In the genomic region with DNA sequence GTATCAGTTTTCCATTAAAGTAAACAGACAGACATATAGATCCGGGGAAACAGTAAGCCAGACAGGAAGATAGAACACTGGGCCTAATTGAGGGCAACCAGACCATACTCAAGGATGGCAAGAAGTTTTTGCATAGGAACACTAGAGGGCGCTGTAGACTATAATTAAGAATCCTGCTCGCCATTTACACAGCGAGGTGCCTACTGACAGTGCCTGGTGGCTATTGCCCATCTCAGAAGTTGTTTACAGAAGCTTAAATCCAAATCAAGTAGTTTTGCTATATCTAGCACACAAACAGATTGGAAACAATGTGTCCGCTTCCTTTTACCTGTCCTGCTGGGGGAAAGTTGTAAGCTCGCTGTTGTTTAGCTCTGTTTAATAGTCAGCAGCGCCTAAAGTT, we compare ENCODE assay signal across 9 mouse cellular contexts. TPM values are rescaled to one million over a fixed set of nuclear protein-coding genes. Genes with fewer than 3 reads are reported as not detected.
DNase-seq lines count a peak whose midpoint lies in the region; ATAC-seq and TF ChIP-seq lines count a peak whose summit lies in the region.
"Had no signal": no experiment of that assay in that cellular context is flagged by ENCODE, and none has a peak within 500 bp of the region (broad histone marks: within the 10 kb centered on the region; RNA-seq: fewer than 3 reads in every experiment).

No protein-coding gene starts in this region.

- no peak overlapping the region for H3K4me3 ChIP-seq in liver, embryonic 12.5 days
- no peak overlapping the region for H3K4me3 ChIP-seq in cortical plate, adult 2 months (ENCODE audit: insufficient read depth, low read length)
- H3K4me3 ChIP-seq: heart, embryonic 13.5 days had no signal

- H3K9ac ChIP-seq in liver, embryonic 12.5 days: no peak overlapping the region
- H3K9ac ChIP-seq: heart, embryonic 13.5 days had no signal

- 37% methylated on average over 7 of the region's 7 CpGs for WGBS in liver, embryonic 12.5 days (ENCODE audit: insufficient replicate concordance)

- no peak for ATAC-seq in liver, embryonic 12.5 days
- ATAC-seq in hematopoietic stem cell, adult 5-6 weeks (replicated peaks in 1 of 2; ENCODE audit: insufficient read depth in 1 of 2, low FRiP score in 2 of 2, low TSS enrichment in 1 of 2, low read depth in 1 of 2, poor library complexity in 2 of 2, severe bottlenecking in 2 of 2): peak; percentile 71 to 79

- no peak overlapping the region for H3K27ac ChIP-seq in liver, embryonic 12.5 days
- H3K27ac ChIP-seq in cortical plate, adult 2 months (ENCODE audit: insufficient read depth, low read length): no peak overlapping the region
- H3K27ac ChIP-seq: heart, embryonic 13.5 days had no signal

- intact Hi-C loops in gastrocnemius, postnatal 14 days (cut with DNase I; ENCODE audit: low total_unique reads): loop anchor here (2.0 kb wide), 1 partner anchor 136 kb away; no protein-coding TSS in a partner anchor

- no peaks in the 10 kb centered on the region for H3K27me3 ChIP-seq in liver, embryonic 12.5 days (replicated peaks)
- H3K27me3 ChIP-seq: heart, embryonic 13.5 days had no signal

- TF ChIP-seq CTCF in cortical plate, adult 2 months (IDR thresholded peaks at IDR 0.05; ENCODE audit: extremely low read depth, insufficient read depth, low read length): peak; percentile 81

- H3K9me3 ChIP-seq in liver, embryonic 12.5 days (replicated peaks): no peaks in the 10 kb centered on the region
- H3K9me3 ChIP-seq: heart, embryonic 13.5 days had no signal

- no peak for TF ChIP-seq POLR2A in cortical plate, adult 2 months (IDR thresholded peaks at IDR 0.05; ENCODE audit: extremely low read depth, insufficient read depth, low read length)

- DNase-seq in liver (peak; percentile 23), R1 (ENCODE audit: low read depth, low spot score) (peak; percentile 80)
- DNase-seq in layer of hippocampus, postnatal 10 days (ENCODE audit: low spot score in 2 of 2): peak; percentile 32 to 46
- DNase-seq in naive thymus-derived CD4-positive, alpha-beta T cell, adult 2 months (ENCODE audit: low read depth): peak; percentile 39
- DNase-seq in gastrocnemius, postnatal 14 days: no peak

- peaks cover 4% of the 10 kb centered on the region; the same call in 1 of the 2 replicates for H3K4me1 ChIP-seq in liver, embryonic 12.5 days
- no peaks in the 10 kb centered on the region; the same call in 1 of the 2 replicates for H3K4me1 ChIP-seq in cortical plate, adult 2 months (ENCODE audit: control insufficient read depth, insufficient read depth, low read length)

- no peak overlapping the region for H3K4me2 ChIP-seq in liver, embryonic 12.5 days
- H3K4me2 ChIP-seq: heart, embryonic 13.5 days had no signal

- no peaks in the 10 kb centered on the region for H3K36me3 ChIP-seq in liver, embryonic 12.5 days
- H3K36me3 ChIP-seq: heart, embryonic 13.5 days had no signal

RNA-seq across cellular contexts. Expression of gene Rnf144b, which starts 29.9 kb away (rescaled TPM):
- 0.61 and 0.68 TPM in 2 replicates for polyA plus RNA-seq in liver, embryonic 12.5 days (2016; fragmentation: Nextera tagmentation; extraction: Ambion mirVana)
- 15.1 and 16.2 TPM in 2 replicates for polyA plus RNA-seq in cortical plate, adult 2 months (2012; rRNA removed)
- total RNA-seq in hematopoietic stem cell, adult 5-6 weeks (2017): 5.3 and 5.6 TPM in 2 replicates
- 1 to 10 TPM; 8.9 to 9.1 TPM for total RNA-seq in layer of hippocampus, postnatal 10 days (2021)
- total RNA-seq in gastrocnemius, postnatal 14 days (2021): 10 to 100 TPM in 1 of 2 experiments, 1 to 10 TPM in 1; 9.5 to 14.4 TPM

RNA-seq across cellular contexts. Expression of gene Dek, which starts 46.4 kb away (rescaled TPM):
- 421 and 461 TPM in 2 replicates for polyA plus RNA-seq in liver, embryonic 12.5 days (2016; fragmentation: Nextera tagmentation; extraction: Ambion mirVana)
- 41.4 and 46.1 TPM in 2 replicates for polyA plus RNA-seq in cortical plate, adult 2 months (2012; rRNA removed)
- 477 and 501 TPM in 2 replicates for total RNA-seq in hematopoietic stem cell, adult 5-6 weeks (2017)
- total RNA-seq in layer of hippocampus, postnatal 10 days (2021): 10 to 100 TPM; 59.8 to 60.8 TPM
- total RNA-seq in gastrocnemius, postnatal 14 days (2021): 10 to 100 TPM; 30.6 to 36.7 TPM
